Mouse (Mus musculus) lung, adult 2 months (tissue): Measurements from ENCODE around the gene Olfr1143. TPM values are rescaled to one million over a fixed set of nuclear protein-coding genes. Genes with fewer than 3 reads are reported as not detected.

Source experiments
- DNase-seq: peaks from one replicate; pipeline ENCODE4 v3.0.0; 2022
- H3K4me1 ChIP-seq: fragments of 200-500 bp; 2 replicates; pipeline ENCODE4 v1.6.1; 2011; ENCODE audit warnings: low read length; ENCODE audit not compliant: control insufficient read depth, insufficient read depth
- H3K4me3 ChIP-seq: fragments of 200-500 bp; replicated peaks from 2 replicates; pipeline ENCODE3; 2011; ENCODE audit warnings: low read depth, mild to moderate bottlenecking, control low read depth, low read length; ENCODE audit errors: extremely low read depth
- CTCF ChIP-seq: fragments of 200-500 bp; IDR thresholded peaks from 2 replicates; pipeline ENCODE4 v1.5.1; 2011; ENCODE audit warnings: mild to moderate bottlenecking, low read length, control low read depth; ENCODE audit not compliant: insufficient read depth
- POLR2A ChIP-seq: fragments of 200-500 bp; IDR thresholded peaks from 2 replicates; pipeline ENCODE4 v1.6.1; 2011; ENCODE audit warnings: low read depth, mild to moderate bottlenecking, control low read depth, low read length, borderline replicate concordance; ENCODE audit errors: extremely low read depth
- WGBS: fragments of 180-500 bp; shearing (Covaris S2); methylation state at CpG from one replicate; pipeline ENCODE4 v1.1.7; 2018; 5-methylcytosine and 5-hydroxymethylcytosine counted together
- polyA plus RNA-seq: library from polyadenylated mRNA; depleted of rRNA; stranded (reverse); fragments of >200 nt; gene quantifications from 2 replicates; pipeline ENCODE4 v1.2.3, GENCODE M21; 2012; rRNA removed

The Olfr1143 gene
- not detected in 2 replicates for polyA plus RNA-seq

DNA sequence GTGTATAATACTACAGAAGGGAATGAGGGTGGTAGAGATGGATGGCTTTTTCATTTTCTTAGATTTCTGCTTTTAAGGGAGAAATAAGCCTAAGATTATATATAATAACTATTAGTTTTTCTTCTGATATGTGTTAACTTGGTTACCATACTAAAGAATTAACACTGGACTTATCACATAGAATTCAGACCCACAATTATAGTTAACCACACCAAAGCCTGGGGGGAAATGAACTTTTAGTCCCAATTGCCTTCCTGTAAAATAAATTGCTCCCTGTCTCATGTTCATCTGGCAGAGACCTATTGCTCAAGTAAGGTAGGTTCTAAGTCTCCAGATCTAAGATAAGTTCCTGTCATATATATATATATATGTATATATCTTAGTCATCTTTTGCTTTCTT is at the start of gene Olfr1143:
Olfr1143 (plus strand) TSS at position 301 of the 400 bp plus-strand sequence.
- Histone ChIP-seq H3K4me1 (no peaks in the 10 kb centered on the region), H3K4me3 (no peak within 1 kb of the TSS)
- no peak for DNase-seq
- TF ChIP-seq CTCF = no peak
- TF ChIP-seq POLR2A = no peak

DNA sequence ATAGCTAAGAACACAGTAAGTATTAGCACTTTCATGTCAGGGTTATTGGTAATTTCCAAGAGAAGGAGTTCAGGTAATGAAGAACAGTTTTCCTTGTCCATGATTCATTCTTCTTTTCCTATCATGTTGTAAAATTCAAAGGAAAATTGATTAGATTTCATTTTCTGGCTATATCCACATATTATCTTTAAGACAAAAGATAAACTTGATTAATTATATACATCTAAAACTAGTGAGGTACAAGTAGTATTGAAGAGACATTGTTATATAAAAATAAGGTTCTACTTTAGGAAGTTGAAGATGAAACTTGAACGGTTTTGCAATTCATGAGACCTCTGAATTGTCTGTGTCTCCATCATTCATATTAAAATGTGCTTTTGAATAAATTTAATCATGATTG is 46.5 kb upstream of the Olfr1143 start, which contains the start of gene Olfr1141:
Olfr1141 (minus strand) TSS at position 101 of the 400 bp plus-strand sequence.
- no peaks in the 10 kb centered on the region for H3K4me1 ChIP-seq
- no peak for TF ChIP-seq POLR2A
- no peak for TF ChIP-seq CTCF
- H3K4me3 ChIP-seq = no peak within 1 kb of the TSS
- DNase-seq = no peak
- 68% methylated on average over 1 of the region's 1 CpGs for WGBS

DNA sequence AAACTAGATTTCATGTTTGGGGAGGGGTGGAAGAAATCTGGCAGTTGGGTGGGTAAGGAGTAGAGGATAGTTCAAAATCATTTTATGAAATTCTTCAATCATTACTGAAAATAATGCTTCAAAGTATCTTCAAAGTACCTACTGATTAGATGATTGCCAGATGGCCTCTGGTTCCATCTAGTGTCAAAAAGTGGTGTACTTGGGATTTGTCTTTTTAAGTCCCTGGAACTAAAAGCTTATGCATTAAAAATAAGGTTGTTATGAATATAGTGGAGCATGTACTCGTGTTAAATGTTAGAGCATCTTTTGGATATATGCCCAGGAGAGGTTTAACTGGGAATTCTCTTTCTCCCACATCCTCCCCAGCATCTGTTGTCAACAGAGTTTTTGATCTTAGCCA is 24.2 kb upstream of the Olfr1143 start:
- Histone ChIP-seq H3K4me3 (no peak overlapping the region), H3K4me1 (no peaks in the 10 kb centered on the region)
- no peak for DNase-seq
- no peak for TF ChIP-seq CTCF
- no peak for TF ChIP-seq POLR2A
- 32% methylated on average over 1 of the region's 1 CpGs for WGBS

DNA sequence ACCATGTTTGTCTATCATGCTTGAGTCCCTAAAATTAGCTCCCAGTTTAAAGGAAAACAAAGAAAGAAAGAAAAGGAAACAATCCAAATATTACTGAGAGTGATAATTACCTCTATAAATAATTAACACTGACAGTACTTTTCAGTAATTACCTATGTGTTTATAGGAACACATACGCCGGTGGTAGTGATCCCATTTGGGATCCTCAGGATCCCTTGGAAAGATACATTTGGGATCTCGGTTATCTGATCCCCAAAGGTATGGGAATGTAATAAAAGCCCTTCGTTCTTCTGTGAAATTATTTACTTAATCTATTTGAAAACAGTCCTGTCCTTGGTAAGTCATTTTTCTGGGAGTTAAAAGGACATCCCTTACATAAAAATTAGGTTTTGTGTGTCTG is 21.2 kb upstream of the Olfr1143 start, which contains the start of gene Olfr152:
Olfr152 (plus strand) TSS at position 301 of the 400 bp plus-strand sequence.
- no peak for TF ChIP-seq CTCF
- TF ChIP-seq POLR2A = no peak
- WGBS = 69% methylated on average over 4 of the region's 4 CpGs
- no peak for DNase-seq
- no peak within 1 kb of the TSS for H3K4me3 ChIP-seq
- no peaks in the 10 kb centered on the region for H3K4me1 ChIP-seq

DNA sequence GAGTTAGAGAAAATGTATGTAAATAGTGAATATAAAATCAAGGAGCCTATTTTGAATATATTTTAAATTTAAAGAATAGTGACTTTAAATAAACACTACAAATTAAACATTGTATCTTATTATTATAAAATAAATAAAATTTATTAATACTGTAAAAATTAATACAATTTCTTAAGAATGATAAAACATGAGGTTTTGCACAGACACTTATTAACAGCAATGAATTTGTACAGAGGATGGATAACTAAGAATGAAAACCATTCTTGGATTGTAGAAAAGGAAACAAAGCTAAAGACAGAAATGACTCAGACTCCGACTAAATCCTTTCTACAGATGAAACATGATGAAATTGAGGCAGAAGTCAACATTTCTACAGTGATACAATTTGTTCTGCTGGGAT is 9.1 kb downstream of the Olfr1143 start, which contains the start of gene Olfr1145:
Olfr1145 (plus strand) TSS at position 301 of the 400 bp plus-strand sequence.
- TF ChIP-seq CTCF = no peak
- DNase-seq = no peak
- H3K4me3 ChIP-seq = no peak within 1 kb of the TSS
- WGBS = 67% methylated on average over 1 of the region's 1 CpGs
- no peaks in the 10 kb centered on the region for H3K4me1 ChIP-seq

DNA sequence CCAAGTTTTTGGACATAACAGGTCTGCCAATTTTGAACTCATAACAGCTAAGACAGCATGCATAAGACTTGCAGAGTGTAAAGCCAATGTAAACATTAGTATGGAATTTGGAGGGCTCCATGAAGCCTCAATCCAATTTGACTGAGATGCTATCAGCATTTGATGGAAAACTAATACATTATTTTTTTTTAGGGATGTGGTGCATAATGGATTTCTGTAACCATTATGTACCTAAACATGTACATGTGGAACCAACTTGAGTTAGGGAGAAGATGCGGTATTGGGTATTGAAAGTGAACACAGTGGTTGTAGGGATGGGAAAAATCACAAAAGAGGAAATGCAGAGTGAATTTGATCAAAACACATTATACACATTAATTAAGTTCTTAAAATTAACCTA is 29.8 kb downstream of the Olfr1143 start, which contains the start of gene Olfr1148:
Olfr1148 (plus strand) TSS at position 301 of the 400 bp plus-strand sequence.
- Histone ChIP-seq H3K4me1 (no peaks in the 10 kb centered on the region), H3K4me3 (no peak within 1 kb of the TSS)
- TF ChIP-seq CTCF = no peak
- WGBS = 88% methylated on average over 1 of the region's 1 CpGs
- DNase-seq = no peak

DNA sequence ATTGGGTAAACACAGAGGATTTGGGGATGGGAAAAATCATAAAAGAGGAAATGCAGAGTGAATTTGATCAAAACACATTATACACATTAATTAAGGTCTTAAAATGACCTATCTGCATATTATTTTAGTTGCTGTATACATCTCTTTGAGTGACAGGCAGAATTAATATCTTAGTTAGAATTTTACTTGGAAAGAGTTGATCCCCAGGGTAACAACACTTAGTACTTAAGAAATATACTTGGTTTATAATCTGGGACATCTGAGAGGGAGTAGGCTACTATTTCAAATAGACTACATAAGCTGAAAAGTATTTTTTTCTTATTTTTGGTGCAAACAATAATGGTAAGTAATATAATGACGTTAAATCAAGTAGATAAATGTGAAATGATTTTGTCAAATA is 43.3 kb downstream of the Olfr1143 start, which contains the start of gene Olfr1150-ps1:
Olfr1150-ps1 (plus strand) TSS at position 301 of the 400 bp plus-strand sequence.
- TF ChIP-seq CTCF = no peak
- no peak for TF ChIP-seq POLR2A
- no peak for DNase-seq
- Histone ChIP-seq H3K4me1 (no peaks in the 10 kb centered on the region), H3K4me3 (no peak within 1 kb of the TSS)
- 77% methylated on average over 1 of the region's 1 CpGs for WGBS

Other genes with a start within 250 kb of the Olfr1143 start
- not detected in 2 replicates for gene Olfr1129, start 226.7 kb upstream of the Olfr1143 start, polyA plus RNA-seq
- gene Olfr1130, start 194.4 kb upstream of the Olfr1143 start, polyA plus RNA-seq = not detected in 2 replicates
- not detected in 2 replicates for gene Olfr1131, start 173.5 kb upstream of the Olfr1143 start, polyA plus RNA-seq
- not detected in 2 replicates for gene Olfr1132, start 163.1 kb upstream of the Olfr1143 start, polyA plus RNA-seq
- gene Olfr1133, start 153.2 kb upstream of the Olfr1143 start, polyA plus RNA-seq = not detected in 2 replicates
- gene Olfr1134, start 142.1 kb upstream of the Olfr1143 start, polyA plus RNA-seq = not detected in 2 replicates
- not detected in 2 replicates for gene Olfr1135, start 126.9 kb upstream of the Olfr1143 start, polyA plus RNA-seq
- not detected in 2 replicates for gene Olfr1136, start 106.6 kb upstream of the Olfr1143 start, polyA plus RNA-seq
- not detected in 2 replicates for gene Olfr1137, start 87.4 kb upstream of the Olfr1143 start, polyA plus RNA-seq
- gene Olfr1138, start 60.6 kb upstream of the Olfr1143 start, polyA plus RNA-seq = not detected in 2 replicates
- not detected in 2 replicates for gene Olfr1140, start 56.8 kb upstream of the Olfr1143 start, polyA plus RNA-seq
- gene Olfr1141, start 46.6 kb upstream of the Olfr1143 start, polyA plus RNA-seq = not detected in 2 replicates
- gene Olfr152, start 21.1 kb upstream of the Olfr1143 start, polyA plus RNA-seq = not detected in 2 replicates
- not detected in 2 replicates for gene Olfr1145, start 9.2 kb downstream of the Olfr1143 start, polyA plus RNA-seq
- gene Olfr1148, start 29.9 kb downstream of the Olfr1143 start, polyA plus RNA-seq = not detected in 2 replicates
- not detected in 2 replicates for gene Olfr1150-ps1, start 43.4 kb downstream of the Olfr1143 start, polyA plus RNA-seq
- gene Olfr1151, start 55.3 kb downstream of the Olfr1143 start, polyA plus RNA-seq = not detected in 2 replicates
- gene Olfr1152, start 65.9 kb downstream of the Olfr1143 start, polyA plus RNA-seq = not detected in 2 replicates
- not detected in 2 replicates for gene Olfr1153, start 94.4 kb downstream of the Olfr1143 start, polyA plus RNA-seq
- not detected in 2 replicates for gene Olfr1154, start 104.6 kb downstream of the Olfr1143 start, polyA plus RNA-seq
- not detected in 2 replicates for gene Olfr1155, start 144.5 kb downstream of the Olfr1143 start, polyA plus RNA-seq
- gene Olfr1156, start 152.5 kb downstream of the Olfr1143 start, polyA plus RNA-seq = not detected in 2 replicates
- not detected in 2 replicates for gene Olfr1157, start 167.7 kb downstream of the Olfr1143 start, polyA plus RNA-seq
- gene Olfr74, start 174.1 kb downstream of the Olfr1143 start, polyA plus RNA-seq = not detected in 2 replicates
- not detected in 2 replicates for gene Olfr1158, start 189.5 kb downstream of the Olfr1143 start, polyA plus RNA-seq
- not detected in 2 replicates for gene Olfr1160, start 207.7 kb downstream of the Olfr1143 start, polyA plus RNA-seq
- not detected in 2 replicates for gene Olfr1161, start 222.2 kb downstream of the Olfr1143 start, polyA plus RNA-seq
- gene Olfr73, start 237.1 kb downstream of the Olfr1143 start, polyA plus RNA-seq = not detected in 2 replicates